Mouse (Mus musculus): Measurements from ENCODE around the gene Pick1.

GRCm38 (mm10) chr15:79273020-79273419 lies 44.0 kb downstream of the Pick1 start:
- TF ChIP-seq CTCF (conservative IDR thresholded peaks at IDR 0.05; ENCODE audit: low read length) (no peak), POU5F1 (IDR thresholded peaks at IDR 0.05; ENCODE audit: borderline replicate concordance, low read length) (no peak), NANOG (IDR thresholded peaks at IDR 0.05; ENCODE audit: borderline replicate concordance, low read length) (no peak)

Measured in E14TG2a.4 (cell line).